Mouse (Mus musculus): ENCODE data around the gene 4930447C04Rik.
A peak's percentile ranks its signal among the peaks of the same experiment; 100 is the strongest.

DNA sequence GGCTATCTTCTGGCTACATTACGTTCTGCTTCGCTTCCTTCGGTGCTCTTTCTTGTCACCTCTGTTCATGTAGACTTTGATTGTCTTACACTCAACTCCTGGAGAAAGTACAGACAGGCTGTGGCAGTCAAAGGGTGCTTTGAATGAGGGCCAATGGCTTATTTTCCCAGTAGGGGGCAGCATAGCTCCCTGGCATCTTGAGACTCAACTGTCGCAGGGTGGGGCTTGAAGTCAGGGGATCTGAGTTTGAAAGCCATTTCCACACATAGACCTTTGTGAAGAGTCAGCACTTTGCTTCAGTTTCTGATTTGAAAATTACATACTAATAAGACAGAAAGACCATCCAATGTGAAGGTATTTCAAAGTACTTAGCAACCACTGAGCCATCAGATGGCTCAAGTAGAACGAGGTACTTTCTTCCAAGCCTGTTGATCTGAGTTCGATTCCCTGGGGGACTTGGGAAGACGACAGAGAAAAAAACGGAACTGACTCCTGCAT lies 105.0 kb downstream of the 4930447C04Rik start:
- peak; percentile 58 for TF ChIP-seq CTCF (IDR thresholded peaks at IDR 0.05)
- TF ChIP-seq EP300 (IDR thresholded peaks at IDR 0.05) = no peak
